Mouse (Mus musculus) E14TG2a.4 (cell line): ENCODE results near the gene Tns3.

Experiments used
- H3K27me3 ChIP-seq: 2 replicates; pipeline ENCODE4 v1.6.1; 2014; ENCODE audit warnings: low read length, control low read depth; ENCODE audit not compliant: insufficient read depth
- H3K36me3 ChIP-seq: 2 replicates; pipeline ENCODE4 v1.6.1; 2014; ENCODE audit warnings: low read length, control low read depth; ENCODE audit not compliant: insufficient read depth
- H3K4me1 ChIP-seq: replicated peaks from 2 replicates; pipeline ENCODE4 v1.6.1; 2014; ENCODE audit warnings: low read depth, low read length, control low read depth
- H3K4me3 ChIP-seq: replicated peaks from 2 replicates; pipeline ENCODE4 v1.5.1; 2014; ENCODE audit warnings: mild to moderate bottlenecking, low read length
- H3K9me3 ChIP-seq: 2 replicates; pipeline ENCODE4 v1.6.1; 2014; ENCODE audit warnings: low read length, control low read depth
- CTCF ChIP-seq: conservative IDR thresholded peaks from 2 replicates; pipeline ENCODE4 v1.5.1; 2014; ENCODE audit warnings: low read length
- NANOG ChIP-seq: IDR thresholded peaks from 2 replicates; pipeline ENCODE4 v1.6.1; 2014; ENCODE audit warnings: borderline replicate concordance, low read length, mixed read lengths
- POU5F1 ChIP-seq: IDR thresholded peaks from 2 replicates; pipeline ENCODE4 v1.6.1; 2014; ENCODE audit warnings: low read length, borderline replicate concordance

The Tns3 gene

GRCm38 (mm10) chr11:8496686-8497085, 167.6 kb downstream of the Tns3 start:
- TF ChIP-seq NANOG (no peak), CTCF (no peak), POU5F1 (no peak)
- Histone ChIP-seq H3K27me3 (no peaks in the 10 kb centered on the region), H3K9me3 (no peaks in the 10 kb centered on the region), H3K4me3 (no peak overlapping the region), H3K4me1 (peaks cover 73% of the 10 kb centered on the region), H3K36me3 (peaks cover 99% of the 10 kb centered on the region)

- Histone ChIP-seq H3K9me3 (no peaks in the 10 kb centered on the region), H3K36me3 (peaks cover 99% of the 10 kb centered on the region), H3K27me3 (no peaks in the 10 kb centered on the region), H3K4me3 (no peak overlapping the region), H3K4me1 (peaks cover 73% of the 10 kb centered on the region)
- TF ChIP-seq POU5F1 (no peak), CTCF (no peak), NANOG (no peak)
These were observed 168.5 kb downstream of the Tns3 start for GRCm38 (mm10) chr11:8495801-8496200.

DNA sequence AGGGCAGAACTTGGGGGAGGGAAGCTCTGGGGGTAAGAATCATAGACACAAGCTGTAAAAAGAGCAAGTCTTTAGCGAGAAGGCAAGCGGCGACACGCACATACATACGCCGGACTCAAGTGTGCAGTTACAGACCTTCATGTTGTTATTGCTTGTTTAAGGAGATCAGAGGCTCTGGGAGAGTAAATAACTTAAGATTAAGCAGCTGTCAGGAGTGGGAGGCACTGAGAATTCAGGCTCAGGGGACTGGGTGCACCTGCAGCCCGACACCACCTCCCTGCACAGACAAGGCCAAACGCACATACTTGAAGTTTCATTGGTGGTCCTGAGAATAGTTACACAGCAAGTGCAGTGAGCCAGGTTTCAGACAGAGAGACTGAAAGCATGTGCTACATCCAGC, 169.3 kb downstream of the Tns3 start:
- Histone ChIP-seq H3K9me3 (no peaks in the 10 kb centered on the region), H3K4me1 (peaks cover 73% of the 10 kb centered on the region), H3K4me3 (no peak overlapping the region), H3K36me3 (peaks cover 99% of the 10 kb centered on the region), H3K27me3 (no peaks in the 10 kb centered on the region)
- TF ChIP-seq POU5F1 (no peak), NANOG (no peak), CTCF (no peak)

DNA sequence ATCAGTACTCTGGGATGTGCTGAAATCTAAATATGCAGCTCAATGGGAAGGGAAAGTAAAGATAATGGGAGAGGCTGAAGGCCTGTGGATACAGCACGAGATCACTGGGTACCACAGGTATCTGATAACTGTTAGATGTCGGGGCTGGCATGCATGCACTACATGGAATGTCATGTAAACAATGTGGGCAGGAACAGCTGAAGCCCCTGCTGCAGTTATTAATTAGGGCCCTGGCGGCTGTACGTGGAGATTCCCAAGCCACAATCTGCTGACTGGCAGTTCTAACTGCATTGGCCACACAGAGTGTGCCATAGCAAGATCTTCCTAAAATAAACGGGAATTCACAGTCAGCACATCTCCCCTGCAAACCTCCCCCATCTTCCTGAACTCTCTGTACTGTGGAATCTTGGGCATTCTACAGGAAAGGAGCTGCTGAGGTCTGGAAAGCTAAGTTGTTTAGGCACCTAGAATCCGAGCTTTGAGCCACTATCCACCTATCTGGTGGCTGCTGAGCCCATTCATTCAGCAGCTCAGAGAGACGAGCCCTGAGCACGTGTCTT, 170.3 kb downstream of the Tns3 start:
- peaks cover 99% of the 10 kb centered on the region for H3K36me3 ChIP-seq
- no peaks in the 10 kb centered on the region for H3K27me3 ChIP-seq
- peaks cover 74% of the 10 kb centered on the region for H3K4me1 ChIP-seq
- no peak overlapping the region for H3K4me3 ChIP-seq
- no peaks in the 10 kb centered on the region for H3K9me3 ChIP-seq
- no peak for TF ChIP-seq CTCF
- TF ChIP-seq NANOG, result no peak
- TF ChIP-seq POU5F1, result no peak

DNA sequence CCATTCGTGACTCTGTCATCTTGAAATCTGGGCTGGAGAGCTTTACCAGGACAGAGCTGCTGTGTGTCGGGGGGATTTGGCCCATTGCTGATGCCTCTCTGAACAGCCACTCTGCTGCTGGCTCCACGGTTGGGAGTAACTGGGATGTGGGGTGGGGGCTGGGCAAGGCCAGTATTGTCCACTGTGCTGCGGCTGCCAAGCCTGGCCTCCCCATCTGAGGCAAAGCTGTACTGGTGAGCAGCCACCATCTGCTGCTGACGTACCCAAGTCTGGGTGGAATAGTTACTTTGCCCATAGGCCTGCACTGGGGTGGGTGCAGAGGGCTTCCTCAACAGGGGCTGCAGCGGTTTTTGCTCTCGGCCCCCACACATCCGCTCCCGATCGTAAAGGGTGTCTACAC, 172.0 kb downstream of the Tns3 start:
- Histone ChIP-seq H3K9me3 (no peaks in the 10 kb centered on the region), H3K36me3 (peaks cover 99% of the 10 kb centered on the region), H3K27me3 (no peaks in the 10 kb centered on the region), H3K4me3 (no peak overlapping the region), H3K4me1 (peaks cover 83% of the 10 kb centered on the region)
- TF ChIP-seq NANOG (no peak), POU5F1 (no peak), CTCF (no peak)

GRCm38 (mm10) chr11:8488248-8488647, 176.1 kb downstream of the Tns3 start:
- Histone ChIP-seq H3K4me1 (peaks cover 99% of the 10 kb centered on the region), H3K4me3 (no peak overlapping the region), H3K27me3 (no peaks in the 10 kb centered on the region), H3K9me3 (no peaks in the 10 kb centered on the region), H3K36me3 (peaks cover 100% of the 10 kb centered on the region)
- TF ChIP-seq POU5F1, result no peak
- no peak for TF ChIP-seq NANOG
- TF ChIP-seq CTCF, result no peak

GRCm38 (mm10) chr11:8486552-8486951, 177.8 kb downstream of the Tns3 start:
- no peaks in the 10 kb centered on the region for H3K27me3 ChIP-seq
- TF ChIP-seq POU5F1 (no peak), CTCF (no peak), NANOG (no peak)
- H3K9me3 ChIP-seq, result no peaks in the 10 kb centered on the region
- H3K36me3 ChIP-seq, result peaks cover 100% of the 10 kb centered on the region
- no peak overlapping the region for H3K4me3 ChIP-seq
- H3K4me1 ChIP-seq, result peaks cover 99% of the 10 kb centered on the region

- TF ChIP-seq NANOG, result no peak
- no peak for TF ChIP-seq POU5F1
- TF ChIP-seq CTCF, result no peak
- H3K4me1 ChIP-seq, result peaks cover 91% of the 10 kb centered on the region
- H3K9me3 ChIP-seq, result no peaks in the 10 kb centered on the region
- H3K4me3 ChIP-seq, result no peak overlapping the region
- peaks cover 98% of the 10 kb centered on the region for H3K36me3 ChIP-seq
- H3K27me3 ChIP-seq, result no peaks in the 10 kb centered on the region
These were observed 179.8 kb downstream of the Tns3 start for GRCm38 (mm10) chr11:8484538-8484937.

DNA sequence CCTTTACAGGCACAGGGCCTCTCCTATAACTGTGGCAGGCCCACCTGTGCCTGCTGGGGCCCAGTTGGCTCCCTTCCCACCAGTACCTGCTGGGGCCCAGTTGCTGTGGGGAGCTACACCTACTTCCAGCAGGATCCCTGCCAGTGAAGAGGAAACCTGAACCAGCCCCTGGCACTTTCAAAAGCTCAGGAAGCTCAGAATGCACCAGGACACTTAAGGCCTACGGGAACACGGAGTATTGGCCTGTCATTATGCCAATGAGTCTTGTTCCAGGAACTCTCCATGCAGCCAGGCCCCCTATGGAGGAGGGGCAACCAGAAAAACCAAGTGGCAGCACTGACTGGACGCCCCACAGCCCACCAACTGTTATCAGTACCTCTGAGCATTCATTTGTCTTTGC, 181.6 kb downstream of the Tns3 start:
- no peaks in the 10 kb centered on the region for H3K27me3 ChIP-seq
- TF ChIP-seq NANOG, result no peak
- no peak for TF ChIP-seq CTCF
- no peak for TF ChIP-seq POU5F1
- H3K9me3 ChIP-seq, result no peaks in the 10 kb centered on the region

More for the DNA sequence above, 181.6 kb downstream of the Tns3 start:
- H3K4me1 ChIP-seq, result peaks cover 80% of the 10 kb centered on the region
- H3K4me3 ChIP-seq, result no peak overlapping the region
- H3K36me3 ChIP-seq, result peaks cover 98% of the 10 kb centered on the region
